Mouse (Mus musculus) intestine, embryonic 16.5 days (tissue): ENCODE results near the gene Ptx4. TPM values are rescaled to one million over a fixed set of nuclear protein-coding genes. Genes with fewer than 3 reads are reported as not detected.

ENCODE experiments used
- ATAC-seq: fragments of 200-750 bp; cut with Nextera tagmentation; 2 replicates; pipeline ENCODE4 v1.8.0; 2017; ENCODE audit warnings: moderate TSS enrichment, moderate library complexity
- H3K27ac ChIP-seq: fragments of 300-500 bp; sonication (generic); 2 replicates; pipeline ENCODE4 v1.5.1; 2014; ENCODE audit warnings: mild to moderate bottlenecking, low read length
- H3K27me3 ChIP-seq: fragments of 300-500 bp; sonication (generic); replicated peaks from 2 replicates; pipeline ENCODE4 v1.6.1; 2014; ENCODE audit warnings: low read length, control low read depth, mixed read lengths; ENCODE audit not compliant: control insufficient read depth, insufficient read depth
- H3K36me3 ChIP-seq: fragments of 300-500 bp; sonication (generic); 2 replicates; pipeline ENCODE4 v1.6.1; 2014; ENCODE audit warnings: low read length, control low read depth; ENCODE audit not compliant: control insufficient read depth, insufficient read depth
- H3K4me1 ChIP-seq: fragments of 300-500 bp; sonication (generic); 2 replicates; pipeline ENCODE4 v1.6.1; 2014; ENCODE audit warnings: low read length, control low read depth, mixed read lengths; ENCODE audit not compliant: control insufficient read depth, insufficient read depth
- H3K4me2 ChIP-seq: fragments of 300-500 bp; sonication (generic); 2 replicates; pipeline ENCODE4 v1.6.1; 2014; ENCODE audit warnings: low read depth, low read length, control low read depth
- H3K4me3 ChIP-seq: fragments of 300-500 bp; sonication (generic); 2 replicates; pipeline ENCODE4 v1.5.1; 2014; ENCODE audit warnings: mild to moderate bottlenecking, low read length
- H3K9ac ChIP-seq: fragments of 300-500 bp; sonication (generic); 2 replicates; pipeline ENCODE4 v1.6.1; 2014; ENCODE audit warnings: low read depth, low read length
- H3K9me3 ChIP-seq: fragments of 300-500 bp; sonication (generic); 2 replicates; pipeline ENCODE4 v1.6.1; 2016; ENCODE audit warnings: low read length, control low read depth; ENCODE audit not compliant: control insufficient read depth
- WGBS: fragments of 180-500 bp; shearing (Covaris S2); extraction: QIAGEN DNeasy Blood & Tissue Kit; methylation state at CpG from one replicate; pipeline ENCODE4 v1.1.7; 2014; 5-methylcytosine and 5-hydroxymethylcytosine counted together
- polyA plus RNA-seq: library from polyadenylated mRNA; unstranded; fragments of >200 nt; fragmentation: Nextera tagmentation; extraction: Ambion mirVana; gene quantifications from 2 replicates; pipeline ENCODE4 v1.2.1, GENCODE M21; 2015

Gene Ptx4
- polyA plus RNA-seq, 1 experiment from 2014 or later: 0.20 TPM

DNA sequence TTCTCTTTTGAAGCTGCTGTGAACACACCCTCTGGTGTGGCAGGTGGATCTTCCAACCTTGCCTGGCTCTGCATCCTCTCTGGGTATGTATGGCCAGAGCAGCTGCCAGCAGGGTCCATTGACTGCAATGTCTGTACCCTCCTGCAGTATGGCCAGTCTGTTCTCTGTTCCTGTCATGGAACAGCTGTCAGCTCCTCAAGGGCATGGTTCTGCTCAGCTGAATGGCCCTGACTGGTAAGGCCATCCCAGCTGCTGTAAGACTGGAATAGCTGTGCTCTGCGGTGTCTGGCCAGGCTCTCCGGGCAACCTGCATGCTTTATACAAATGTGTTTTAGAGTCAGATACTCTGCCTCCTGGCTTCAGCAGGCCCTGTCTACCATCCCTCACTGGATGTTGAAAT lies 49.1 kb downstream of the Ptx4 start:
- no peak overlapping the region for H3K4me2 ChIP-seq
- no peaks in the 10 kb centered on the region for H3K9me3 ChIP-seq
- no peaks in the 10 kb centered on the region for H3K27me3 ChIP-seq
- ATAC-seq: no peak
- no peak overlapping the region for H3K27ac ChIP-seq
- H3K9ac ChIP-seq: no peak overlapping the region
- no peaks in the 10 kb centered on the region for H3K36me3 ChIP-seq
- H3K4me1 ChIP-seq: peaks cover 9% of the 10 kb centered on the region; the same call in 1 of the 2 replicates
- no peak overlapping the region for H3K4me3 ChIP-seq
- 93% methylated on average over 2 of the region's 2 CpGs for WGBS

DNA sequence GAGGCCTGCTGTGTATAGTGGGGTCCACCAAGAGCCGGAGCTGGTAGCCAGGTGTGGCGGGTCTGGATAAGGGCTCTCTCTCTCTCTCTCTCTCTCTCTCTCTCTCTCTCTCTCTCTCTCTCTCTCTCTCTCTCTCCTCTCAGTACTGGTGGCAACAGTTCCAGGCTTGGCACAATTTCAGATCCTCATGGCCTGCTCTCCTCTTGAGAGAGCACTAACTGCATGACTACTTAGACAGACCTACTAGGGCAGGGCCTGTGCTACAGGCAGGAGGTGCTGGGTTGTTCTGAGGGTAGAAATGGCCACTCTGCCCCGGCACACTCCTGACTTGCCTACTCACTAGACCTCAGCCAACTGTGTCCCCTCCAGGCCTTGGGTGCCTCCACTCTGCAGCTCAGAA lies 52.0 kb downstream of the Ptx4 start:
- H3K4me3 ChIP-seq: no peak overlapping the region
- no peak overlapping the region for H3K27ac ChIP-seq
- no peak for ATAC-seq
- no peaks in the 10 kb centered on the region for H3K36me3 ChIP-seq
- H3K27me3 ChIP-seq: no peaks in the 10 kb centered on the region
- 86% methylated on average over 3 of the region's 3 CpGs for WGBS
- H3K4me2 ChIP-seq: no peak overlapping the region
- no peaks in the 10 kb centered on the region for H3K9me3 ChIP-seq
- H3K9ac ChIP-seq: no peak overlapping the region
- H3K4me1 ChIP-seq: peaks cover 5% of the 10 kb centered on the region; the same call in 1 of the 2 replicates

Other genes starting within 250 kb of the Ptx4 start
- gene Nubp2, start 234.4 kb upstream of the Ptx4 start, polyA plus RNA-seq: 58.9 and 61.3 TPM in 2 replicates
- 33.9 and 34.4 TPM in 2 replicates for gene Spsb3, start 234.1 kb upstream of the Ptx4 start, polyA plus RNA-seq
- gene Eme2, start 225.7 kb upstream of the Ptx4 start, polyA plus RNA-seq: 28.3 and 33.0 TPM in 2 replicates
- gene Mrps34, start 225.6 kb upstream of the Ptx4 start, polyA plus RNA-seq: 121 and 129 TPM in 2 replicates
- gene Nme3, start 224.3 kb upstream of the Ptx4 start, polyA plus RNA-seq: 76.8 and 77.1 TPM in 2 replicates
- 20.2 and 21.8 TPM in 2 replicates for gene Mapk8ip3, start 183.8 kb upstream of the Ptx4 start, polyA plus RNA-seq
- 146 and 163 TPM in 2 replicates for gene Jpt2, start 160.1 kb upstream of the Ptx4 start, polyA plus RNA-seq
- gene Cramp1l, start 105.0 kb upstream of the Ptx4 start, polyA plus RNA-seq: 3.1 and 3.3 TPM in 2 replicates
- 12.7 and 12.9 TPM in 2 replicates for gene Ift140, start 104.7 kb upstream of the Ptx4 start, polyA plus RNA-seq
- gene Tmem204, start 37.2 kb upstream of the Ptx4 start, polyA plus RNA-seq: 22.2 and 25.8 TPM in 2 replicates
- gene Telo2, start 4.8 kb upstream of the Ptx4 start, polyA plus RNA-seq: 32.1 and 32.3 TPM in 2 replicates
- gene Clcn7, start 12.6 kb downstream of the Ptx4 start, polyA plus RNA-seq: 21.8 and 23.5 TPM in 2 replicates
- gene Ccdc154, start 41.7 kb downstream of the Ptx4 start, polyA plus RNA-seq: 0.15 and 0.18 TPM in 2 replicates
- 1.3 and 1.6 TPM in 2 replicates for gene Gm38655, start 54.7 kb downstream of the Ptx4 start, polyA plus RNA-seq
- 35.1 and 39.7 TPM in 2 replicates for gene BC003965, start 63.8 kb downstream of the Ptx4 start, polyA plus RNA-seq
- gene Unkl, start 67.6 kb downstream of the Ptx4 start, polyA plus RNA-seq: 4.8 and 5.3 TPM in 2 replicates
- 40.6 and 45.8 TPM in 2 replicates for gene Gnptg, start 119.4 kb downstream of the Ptx4 start, polyA plus RNA-seq
- 33.1 and 37.0 TPM in 2 replicates for gene Tsr3, start 119.4 kb downstream of the Ptx4 start, polyA plus RNA-seq
- gene Baiap3, start 135.6 kb downstream of the Ptx4 start, polyA plus RNA-seq: 2.5 and 4.0 TPM in 2 replicates
- 430 and 478 TPM in 2 replicates for gene Ube2i, start 153.9 kb downstream of the Ptx4 start, polyA plus RNA-seq
- gene Prss34, start 177.6 kb downstream of the Ptx4 start, polyA plus RNA-seq: 0.39 and 0.62 TPM in 2 replicates
- not detected in 2 replicates for gene Prss28, start 187.9 kb downstream of the Ptx4 start, polyA plus RNA-seq
- gene Prss29, start 197.9 kb downstream of the Ptx4 start, polyA plus RNA-seq: not detected in 2 replicates
- gene Tpsab1, start 224.8 kb downstream of the Ptx4 start, polyA plus RNA-seq: 0.22 TPM in 1 of 2 replicates, not detected in the other
- gene Tpsb2, start 245.5 kb downstream of the Ptx4 start, polyA plus RNA-seq: 3.7 and 4.5 TPM in 2 replicates
- 26.3 and 28.6 TPM in 2 replicates for gene Tpsg1, start 248.5 kb downstream of the Ptx4 start, polyA plus RNA-seq